Mouse (Mus musculus) spleen, adult 2 months (tissue): ENCODE data around the gene Mfsd13b.

ENCODE experiments used
- CTCF ChIP-seq: fragments of 200-500 bp; IDR thresholded peaks from 2 replicates; pipeline ENCODE4 v1.5.1; 2011; ENCODE audit warnings: mild to moderate bottlenecking, inconsistent platforms; ENCODE audit not compliant: insufficient read depth, insufficient read length, insufficient replicate concordance; ENCODE audit errors: extremely low read depth
- POLR2A ChIP-seq: fragments of 200-500 bp; IDR thresholded peaks from 2 replicates; pipeline ENCODE4 v1.6.1; 2011; ENCODE audit warnings: low read depth, low read length, inconsistent platforms

GRCm38 (mm10) chr7:120943936-120944509 lies 38.3 kb upstream of the Mfsd13b start:
- no peak for TF ChIP-seq POLR2A
- no peak for TF ChIP-seq CTCF
